Mouse (Mus musculus) thymus, adult 2 months (tissue): ENCODE data around the gene Atp5e.

Experiments
- CTCF ChIP-seq: fragments of 200-500 bp; IDR thresholded peaks from 2 replicates; pipeline ENCODE4 v1.5.1; 2012; ENCODE audit warnings: mild to moderate bottlenecking, control low read depth, low read length, moderate library complexity, borderline replicate concordance; ENCODE audit not compliant: control insufficient read depth, poor library complexity, insufficient read depth; ENCODE audit errors: extremely low read depth
- POLR2A ChIP-seq: fragments of 200-500 bp; IDR thresholded peaks from 2 replicates; pipeline ENCODE4 v1.6.1; 2012; ENCODE audit warnings: mild to moderate bottlenecking, low read length, control low read depth, moderate library complexity; ENCODE audit not compliant: control insufficient read depth, poor library complexity, insufficient read depth; ENCODE audit errors: extremely low read depth

- TF ChIP-seq POLR2A = 0 out of 2 replicates have a peak, but pooled peaks have one; percentile 56
- TF ChIP-seq CTCF = peak; percentile 36; the same call in 1 of the 2 replicates
Observed at GRCm38 (mm10) chr2:174463789-174464523, at the start of gene Atp5e.
